Mouse (Mus musculus) heart, adult 8-10 months (tissue): ENCODE measurements at regions not wholly inside any gene's neighbourhood (a gene's known extent, or its start where the extent isn't known, plus 50 kb on each side); places are given as distances from the start of the nearest gene placed in this dataset.
A peak's percentile ranks its signal among the peaks of the same experiment; 100 is the strongest.

Experiments used
- DNase-seq: peaks from one replicate; pipeline ENCODE4 v3.0.0; 2022; ENCODE audit warnings: low spot score

GRCm38 (mm10) chr6:93133940-93134339 lies 190.6 kb upstream of the Adamts9 start:
- DNase-seq = no peak

DNA sequence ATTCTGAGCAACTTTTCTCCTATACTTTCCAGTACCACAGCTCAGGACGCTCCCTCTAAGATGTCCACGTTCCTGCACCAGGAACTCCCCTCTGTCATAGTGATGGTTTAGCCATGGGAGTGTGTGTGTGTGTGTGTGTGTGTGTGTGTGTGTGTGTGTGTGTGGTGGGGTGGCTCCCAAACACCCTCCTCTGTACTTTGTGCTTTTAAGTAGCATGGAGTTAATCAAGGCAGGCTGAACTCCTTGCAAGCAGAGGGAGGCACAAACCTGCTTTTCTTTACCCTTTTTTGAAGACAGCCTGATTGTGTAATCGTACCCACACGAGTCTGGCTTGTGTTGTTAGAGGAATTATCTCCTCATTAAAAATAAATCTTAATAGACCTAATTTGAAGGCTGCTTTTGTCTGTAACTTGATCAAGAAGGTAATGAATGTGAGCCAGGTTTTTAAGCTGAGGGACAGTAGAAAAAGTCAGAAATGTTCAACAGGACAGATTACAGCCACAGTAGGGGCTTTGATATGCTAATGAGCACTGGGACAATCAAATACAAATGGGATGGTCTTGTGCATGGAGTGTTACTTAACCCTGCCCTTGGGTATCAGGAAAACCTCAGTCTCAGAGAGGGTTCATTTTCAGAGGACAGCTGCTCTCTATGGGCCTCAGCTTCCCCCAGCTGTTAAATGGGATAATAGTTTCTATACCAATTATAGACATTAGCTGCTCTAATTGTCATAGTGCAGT lies 187.8 kb upstream of the Adamts9 start:
- DNase-seq = no peak

- DNase-seq = no peak
These were observed 176.2 kb upstream of the Adamts9 start for GRCm38 (mm10) chr6:93119482-93119881.

DNA sequence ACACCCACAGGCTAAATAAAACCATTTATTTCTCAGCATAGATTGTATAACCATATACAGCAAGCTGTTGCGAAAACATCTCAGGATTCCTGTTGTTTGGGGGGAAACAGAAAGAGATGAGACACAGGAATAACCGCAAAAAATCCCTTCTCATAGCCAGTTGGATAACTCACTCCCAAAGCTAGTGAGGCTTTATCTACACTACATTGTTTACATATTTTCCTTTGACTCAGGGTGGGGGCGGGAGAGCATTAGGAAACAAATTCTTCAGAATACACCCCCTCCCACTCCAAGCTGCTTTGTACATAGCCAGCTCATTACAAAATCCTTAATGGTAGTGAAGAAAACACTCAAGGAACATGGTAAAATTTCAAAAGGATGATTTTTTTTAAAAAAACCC lies 170.1 kb upstream of the Adamts9 start:
- no peak for DNase-seq

- no peak for DNase-seq
These were observed 151.6 kb upstream of the Adamts9 start for GRCm38 (mm10) chr6:93094730-93095360.

GRCm38 (mm10) chr6:93093770-93094169 lies 150.5 kb upstream of the Adamts9 start:
- DNase-seq = no peak

DNA sequence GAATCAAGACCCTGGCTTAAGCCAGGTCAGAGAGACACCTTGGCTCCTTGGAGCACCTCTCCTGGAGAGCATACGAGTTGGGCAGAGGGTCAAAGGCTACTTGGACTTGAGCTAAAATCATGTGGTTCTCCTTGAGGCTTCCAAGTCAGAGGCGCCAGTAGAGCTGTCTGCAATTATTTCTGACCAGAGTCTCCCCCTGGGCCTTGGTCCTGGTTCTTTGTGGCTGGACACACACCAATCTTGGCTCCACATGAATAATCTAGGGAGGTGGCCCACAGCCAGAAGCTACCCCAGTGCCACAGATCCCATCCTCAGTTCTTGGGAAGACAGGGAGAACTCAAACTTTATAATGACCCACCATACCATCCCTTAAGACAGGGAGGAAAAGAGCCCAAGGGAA lies 144.0 kb upstream of the Adamts9 start:
- no peak for DNase-seq

DNA sequence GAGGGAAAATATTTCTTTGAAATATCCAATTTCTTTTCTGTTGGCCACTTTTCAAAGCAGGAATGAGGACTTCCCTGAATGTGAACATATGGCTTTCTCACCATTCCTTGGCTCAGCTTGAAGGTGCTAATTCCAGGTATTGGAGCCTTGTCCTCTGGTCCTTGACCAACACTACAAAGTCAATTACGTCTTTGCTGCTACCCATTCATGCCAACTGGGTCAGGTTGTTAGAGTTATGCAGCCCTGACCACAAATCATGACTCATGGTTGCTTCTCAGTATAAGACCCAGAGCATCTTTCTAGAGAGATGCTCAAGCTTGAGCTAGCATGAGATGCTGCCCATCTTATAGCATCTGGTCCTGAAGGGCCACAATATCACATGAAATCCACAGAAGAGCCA lies 141.0 kb upstream of the Adamts9 start:
- no peak for DNase-seq

GRCm38 (mm10) chr6:93083716-93084115 lies 140.4 kb upstream of the Adamts9 start:
- DNase-seq = no peak

GRCm38 (mm10) chr6:93082205-93082604 lies 138.9 kb upstream of the Adamts9 start:
- no peak for DNase-seq

DNA sequence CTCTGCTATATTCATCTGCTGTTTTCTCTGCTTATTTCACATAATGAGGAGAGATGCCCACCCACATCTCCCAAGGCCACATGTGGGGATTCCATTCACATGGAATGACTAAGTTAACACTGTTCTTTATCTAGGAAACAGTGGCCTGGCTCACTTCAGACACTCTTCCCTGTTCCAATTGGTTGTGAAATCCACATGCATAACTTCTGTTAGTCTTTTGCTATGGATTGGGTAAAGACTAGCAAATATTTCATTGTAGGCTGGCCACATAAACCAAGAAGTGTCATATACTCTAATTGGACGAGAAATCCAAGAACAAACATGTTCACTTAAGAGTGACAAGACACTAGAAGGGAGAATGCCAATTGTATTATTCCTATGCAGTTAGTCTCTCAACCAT lies 133.4 kb upstream of the Adamts9 start:
- no peak for DNase-seq

GRCm38 (mm10) chr6:93075867-93076266 lies 132.6 kb upstream of the Adamts9 start:
- no peak for DNase-seq

GRCm38 (mm10) chr6:93075011-93075410 lies 131.7 kb upstream of the Adamts9 start:
- DNase-seq = peak; percentile 44

- DNase-seq = no peak
These were observed 127.6 kb upstream of the Adamts9 start for GRCm38 (mm10) chr6:93070916-93071315.

- no peak for DNase-seq
These were observed 124.5 kb upstream of the Adamts9 start for GRCm38 (mm10) chr6:93067808-93068207.

DNA sequence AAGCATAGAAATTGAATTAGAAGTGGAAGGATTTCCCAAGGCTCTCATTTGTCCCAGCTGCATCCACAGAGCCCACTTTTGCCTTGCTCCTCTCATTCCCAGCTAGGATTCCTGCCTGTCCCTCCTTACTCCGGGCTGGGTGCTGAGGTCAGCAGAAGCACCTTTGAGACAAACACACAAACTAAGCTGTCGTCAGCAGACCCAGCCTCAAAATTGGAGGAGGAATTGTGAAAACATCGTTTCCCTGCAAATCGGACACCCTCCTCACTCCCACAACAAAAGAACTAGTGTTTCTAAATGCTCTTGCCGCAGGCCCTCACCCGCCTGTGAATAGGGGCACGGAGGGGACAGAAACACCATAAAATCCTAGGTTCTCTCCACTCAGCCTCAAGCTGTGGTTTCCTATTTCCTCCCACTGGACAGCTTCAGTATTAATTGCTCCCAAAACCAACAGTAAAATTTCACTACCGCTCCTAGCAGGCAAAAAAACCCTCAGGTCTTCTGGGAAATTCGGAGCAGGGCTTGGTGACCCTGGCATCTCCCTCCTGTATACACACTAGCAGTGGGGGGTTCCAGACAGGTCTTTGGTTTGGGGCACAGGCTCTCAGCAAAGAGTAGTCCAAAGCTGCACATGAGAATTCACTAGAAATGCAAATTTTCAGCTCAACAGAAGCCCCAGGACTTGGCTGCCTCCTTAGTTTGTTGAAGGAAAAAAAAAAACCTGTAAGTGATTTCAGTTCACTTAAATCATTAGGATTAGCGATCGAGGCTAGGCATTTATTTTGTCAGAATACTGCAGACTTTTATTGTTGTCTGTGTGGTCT lies 123.5 kb upstream of the Adamts9 start:
- no peak for DNase-seq

DNA sequence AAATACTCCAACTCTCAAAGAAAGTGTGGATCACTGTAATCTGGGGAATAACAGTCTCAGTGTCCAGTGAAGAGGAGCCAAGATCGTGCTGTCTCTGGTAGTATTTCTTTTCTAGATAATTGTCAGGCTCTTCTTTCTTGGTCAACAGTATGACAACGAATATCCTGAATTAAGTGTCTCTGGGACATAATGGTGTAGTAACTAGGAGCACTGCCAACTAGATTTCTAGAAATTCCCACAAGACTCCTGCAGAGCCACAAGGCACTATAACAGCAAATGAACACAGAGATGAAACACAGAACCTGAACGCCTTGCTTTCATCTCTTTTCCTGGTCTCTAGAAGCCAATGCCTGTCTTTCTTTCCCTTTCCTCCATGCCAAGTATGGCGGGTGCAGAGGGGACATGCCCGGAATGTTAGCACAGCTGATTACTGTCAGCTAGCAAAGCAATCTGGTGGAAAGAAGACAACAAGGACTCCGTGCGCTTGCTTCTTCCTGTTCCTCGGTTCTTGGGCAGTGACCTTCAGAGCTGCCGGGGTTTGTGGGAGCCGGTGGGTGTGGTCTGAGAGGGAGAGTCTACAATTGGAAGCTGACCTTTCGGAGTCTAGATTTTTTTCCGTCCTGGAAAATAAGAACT lies 122.7 kb upstream of the Adamts9 start:
- DNase-seq = peak; percentile 74

- peak; percentile 38 for DNase-seq
These were observed 122.1 kb upstream of the Adamts9 start for GRCm38 (mm10) chr6:93065366-93065765.

DNA sequence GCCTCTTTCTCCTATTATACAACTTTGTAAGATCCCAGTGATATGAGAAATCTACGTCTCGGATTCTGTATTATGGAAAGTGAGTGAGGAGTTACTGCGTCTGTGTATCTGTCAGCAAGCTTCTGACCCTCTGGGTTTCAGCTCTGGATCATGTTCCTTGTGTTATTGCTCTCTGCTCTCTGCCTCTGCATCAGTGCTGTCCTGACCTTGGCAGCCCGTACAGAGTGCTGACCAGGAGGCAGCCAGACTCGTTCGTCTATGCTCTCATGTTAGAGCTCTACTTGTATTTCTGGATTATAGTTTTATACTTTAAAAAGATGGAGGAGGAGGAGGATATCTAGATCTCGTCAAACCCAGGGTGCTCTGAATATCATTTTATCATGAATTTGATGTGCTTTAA lies 121.1 kb upstream of the Adamts9 start:
- DNase-seq = no peak

GRCm38 (mm10) chr6:93061741-93062140 lies 118.4 kb upstream of the Adamts9 start:
- DNase-seq = no peak

GRCm38 (mm10) chr6:93045524-93045923 lies 102.2 kb upstream of the Adamts9 start:
- DNase-seq = no peak

- no peak for DNase-seq
These were observed 97.7 kb upstream of the Adamts9 start for GRCm38 (mm10) chr6:93041041-93041440.
